Mouse (Mus musculus) liver, embryonic 11.5 days (tissue): Measurements from ENCODE around the gene Neurog2. TPM values are rescaled to one million over a fixed set of nuclear protein-coding genes. Genes with fewer than 3 reads are reported as not detected.

Experiments used
- ATAC-seq: fragments of 200-750 bp; cut with Nextera tagmentation; replicated peaks from 2 replicates; pipeline ENCODE4 v1.8.0; 2017; ENCODE audit warnings: moderate number of reproducible peaks, mild to moderate bottlenecking, moderate TSS enrichment, moderate library complexity; ENCODE audit not compliant: low FRiP score
- DNase-seq: peaks from one replicate; pipeline ENCODE4 v3.0.0-alpha.2; 2017; ENCODE audit warnings: low spot score
- H3K27ac ChIP-seq: fragments of 300-500 bp; sonication (generic); 2 replicates; pipeline ENCODE4 v1.5.1; 2014; ENCODE audit warnings: mild to moderate bottlenecking, low read depth, low read length, control low read depth
- H3K27me3 ChIP-seq: fragments of 300-500 bp; sonication (generic); replicated peaks from 2 replicates; pipeline ENCODE4 v1.6.1; 2014; ENCODE audit warnings: low read length, mixed read lengths; ENCODE audit not compliant: control insufficient read depth, insufficient read depth
- H3K36me3 ChIP-seq: fragments of 300-500 bp; sonication (generic); 2 replicates; pipeline ENCODE4 v1.6.1; 2014; ENCODE audit warnings: mild to moderate bottlenecking, low read length, moderate library complexity, mixed read lengths; ENCODE audit not compliant: control insufficient read depth, insufficient read depth
- H3K4me1 ChIP-seq: fragments of 300-500 bp; sonication (generic); replicated peaks from 2 replicates; pipeline ENCODE4 v1.6.1; 2014; ENCODE audit warnings: low read length, mixed read lengths; ENCODE audit not compliant: control insufficient read depth, insufficient read depth
- H3K4me2 ChIP-seq: fragments of 300-500 bp; sonication (generic); 2 replicates; pipeline ENCODE4 v1.6.1; 2014; ENCODE audit warnings: mild to moderate bottlenecking, control low read depth, moderate library complexity
- H3K4me3 ChIP-seq: fragments of 300-500 bp; sonication (generic); 2 replicates; pipeline ENCODE4 v1.5.1; 2014; ENCODE audit warnings: low read depth, low read length, control low read depth
- H3K9ac ChIP-seq: fragments of 300-500 bp; sonication (generic); 2 replicates; pipeline ENCODE4 v1.6.1; 2014; ENCODE audit warnings: low read depth, low read length, control low read depth
- H3K9me3 ChIP-seq: fragments of 300-500 bp; sonication (generic); 2 replicates; pipeline ENCODE4 v1.6.1; 2016; ENCODE audit warnings: low read length, inconsistent platforms, mixed read lengths; ENCODE audit not compliant: control insufficient read depth
- WGBS: fragments of 180-500 bp; shearing (Covaris S2); extraction: QIAGEN DNeasy Blood & Tissue Kit; methylation state at CpG from one replicate; pipeline ENCODE4 v1.1.7; 2014; 5-methylcytosine and 5-hydroxymethylcytosine counted together
- polyA plus RNA-seq: library from polyadenylated mRNA; unstranded; fragments of >200 nt; fragmentation: Nextera tagmentation; extraction: Ambion mirVana; gene quantifications from 2 replicates; pipeline ENCODE4 v1.2.1, GENCODE M21; 2014

The Neurog2 gene
- not detected in 2 replicates for polyA plus RNA-seq

- H3K27me3 ChIP-seq, result peaks cover 94% of the 10 kb centered on the region
- no peaks in the 10 kb centered on the region for H3K9me3 ChIP-seq
- DNase-seq, result peak; percentile 61
- H3K4me1 ChIP-seq, result peaks cover 16% of the 10 kb centered on the region
- H3K36me3 ChIP-seq, result no peaks in the 10 kb centered on the region
- ATAC-seq, result peak; percentile 19; the same call in 1 of the 2 replicates
- H3K9ac ChIP-seq, result no peak within 1 kb of the TSS
- H3K27ac ChIP-seq, result no peak within 1 kb of the TSS
- peak within 1 kb of the TSS; percentile 55 for H3K4me2 ChIP-seq
- peak within 1 kb of the TSS; percentile 42 for H3K4me3 ChIP-seq
- 2% methylated on average over 92 of the region's 92 CpGs for WGBS
These were observed at the start of gene Neurog2 for GRCm38 (mm10) chr3:127633080-127634032. Gene Neurog2 (plus strand): TSS chr3:127633135.

- H3K36me3 ChIP-seq, result peaks cover 14% of the 10 kb centered on the region; the same call in 1 of the 2 replicates
- ATAC-seq, result no peak
- no peak for DNase-seq
- no peak overlapping the region for H3K27ac ChIP-seq
- no peak overlapping the region for H3K9ac ChIP-seq
- no peaks in the 10 kb centered on the region for H3K9me3 ChIP-seq
- no peak overlapping the region for H3K4me3 ChIP-seq
- WGBS, result 85% methylated on average over 1 of the region's 1 CpGs
- no peaks in the 10 kb centered on the region for H3K27me3 ChIP-seq
- H3K4me2 ChIP-seq, result no peak overlapping the region
- no peaks in the 10 kb centered on the region for H3K4me1 ChIP-seq
These were observed 35.8 kb upstream of the Neurog2 start for GRCm38 (mm10) chr3:127597136-127597535.

GRCm38 (mm10) chr3:127608109-127608508 lies 24.8 kb upstream of the Neurog2 start:
- WGBS, result 94% methylated on average over 2 of the region's 2 CpGs
- H3K9ac ChIP-seq, result no peak overlapping the region
- H3K27me3 ChIP-seq, result no peaks in the 10 kb centered on the region
- ATAC-seq (no peak), DNase-seq (no peak)
- H3K4me2 ChIP-seq, result no peak overlapping the region
- no peak overlapping the region for H3K4me3 ChIP-seq
- H3K4me1 ChIP-seq, result no peaks in the 10 kb centered on the region
- no peak overlapping the region for H3K27ac ChIP-seq
- peaks cover 17% of the 10 kb centered on the region; the same call in 1 of the 2 replicates for H3K36me3 ChIP-seq
- H3K9me3 ChIP-seq, result no peaks in the 10 kb centered on the region

GRCm38 (mm10) chr3:127625296-127625695 lies 7.6 kb upstream of the Neurog2 start:
- Histone ChIP-seq H3K9me3 (no peaks in the 10 kb centered on the region), H3K27ac (no peak overlapping the region), H3K27me3 (peaks cover 50% of the 10 kb centered on the region), H3K36me3 (no peaks in the 10 kb centered on the region), H3K4me3 (peak overlapping the region; percentile 45), H3K4me2 (peak overlapping the region; percentile 71), H3K4me1 (no peaks in the 10 kb centered on the region), H3K9ac (no peak overlapping the region)
- DNase-seq, result peak; percentile 88
- 1% methylated on average over 36 of the region's 36 CpGs for WGBS
- peak; percentile 71 for ATAC-seq

GRCm38 (mm10) chr3:127625701-127626399 lies 7.1 kb upstream of the Neurog2 start:
- no peak; the same call in 1 of the 2 replicates for ATAC-seq

GRCm38 (mm10) chr3:127626524-127626923 lies 6.4 kb upstream of the Neurog2 start:
- DNase-seq (no peak), ATAC-seq (no peak)
- Histone ChIP-seq H3K9me3 (no peaks in the 10 kb centered on the region), H3K4me2 (no peak overlapping the region), H3K4me3 (no peak overlapping the region), H3K4me1 (no peaks in the 10 kb centered on the region), H3K27me3 (peaks cover 63% of the 10 kb centered on the region), H3K27ac (no peak overlapping the region), H3K9ac (no peak overlapping the region), H3K36me3 (no peaks in the 10 kb centered on the region)
- WGBS, result 11% methylated on average over 3 of the region's 3 CpGs

More at GRCm38 (mm10) chr3:127625701-127626399, 7.1 kb upstream of the Neurog2 start:
- peak; percentile 61 for DNase-seq
- Histone ChIP-seq H3K36me3 (no peaks in the 10 kb centered on the region), H3K4me1 (no peaks in the 10 kb centered on the region), H3K4me3 (peak overlapping the region; percentile 45), H3K9ac (no peak overlapping the region), H3K4me2 (peak overlapping the region; percentile 71), H3K9me3 (no peaks in the 10 kb centered on the region), H3K27me3 (peaks cover 56% of the 10 kb centered on the region), H3K27ac (no peak overlapping the region)
- WGBS, result 2% methylated on average over 28 of the region's 28 CpGs

- no peaks in the 10 kb centered on the region for H3K36me3 ChIP-seq
- H3K27ac ChIP-seq, result no peak overlapping the region
- WGBS, result 3% methylated on average over 28 of the region's 28 CpGs
- H3K4me3 ChIP-seq, result no peak overlapping the region
- no peak overlapping the region for H3K4me2 ChIP-seq
- H3K9me3 ChIP-seq, result no peaks in the 10 kb centered on the region
- no peak overlapping the region for H3K9ac ChIP-seq
- H3K27me3 ChIP-seq, result peaks cover 71% of the 10 kb centered on the region
- H3K4me1 ChIP-seq, result 0 out of 2 replicates have a peak, but pooled peaks cover 1% of the 10 kb centered on the region
- peak; percentile 53 for DNase-seq
- no peak for ATAC-seq
These were observed 5.6 kb upstream of the Neurog2 start for GRCm38 (mm10) chr3:127627151-127627955.

- H3K4me3 ChIP-seq, result no peak overlapping the region
- peaks cover 77% of the 10 kb centered on the region for H3K27me3 ChIP-seq
- no peak for DNase-seq
- H3K9me3 ChIP-seq, result no peaks in the 10 kb centered on the region
- no peak overlapping the region for H3K9ac ChIP-seq
- no peak overlapping the region for H3K4me2 ChIP-seq
- no peak overlapping the region for H3K27ac ChIP-seq
- 0% methylated on average over 9 of the region's 9 CpGs for WGBS
- 0 out of 2 replicates have a peak, but pooled peaks cover 2% of the 10 kb centered on the region for H3K4me1 ChIP-seq
- ATAC-seq, result no peak
- no peaks in the 10 kb centered on the region for H3K36me3 ChIP-seq
These were observed 5.0 kb upstream of the Neurog2 start for GRCm38 (mm10) chr3:127627956-127628310.
